Mouse (Mus musculus) ES-E14 (cell line): ENCODE data around the gene Upk1a.

Source experiments
- HCFC1 ChIP-seq: IDR thresholded peaks from 2 replicates; pipeline ENCODE4 v1.6.1; 2012; ENCODE audit warnings: low read length, inconsistent platforms, borderline replicate concordance; ENCODE audit not compliant: insufficient read depth
- MAFK ChIP-seq: IDR thresholded peaks from 2 replicates; pipeline ENCODE4 v1.6.1; 2014; ENCODE audit warnings: mild to moderate bottlenecking, low read depth, low read length, inconsistent platforms; ENCODE audit not compliant: insufficient read depth
- ZNF384 ChIP-seq: IDR thresholded peaks from 2 replicates; pipeline ENCODE4 v1.6.1; 2012; ENCODE audit warnings: low read depth, low read length, inconsistent platforms

DNA sequence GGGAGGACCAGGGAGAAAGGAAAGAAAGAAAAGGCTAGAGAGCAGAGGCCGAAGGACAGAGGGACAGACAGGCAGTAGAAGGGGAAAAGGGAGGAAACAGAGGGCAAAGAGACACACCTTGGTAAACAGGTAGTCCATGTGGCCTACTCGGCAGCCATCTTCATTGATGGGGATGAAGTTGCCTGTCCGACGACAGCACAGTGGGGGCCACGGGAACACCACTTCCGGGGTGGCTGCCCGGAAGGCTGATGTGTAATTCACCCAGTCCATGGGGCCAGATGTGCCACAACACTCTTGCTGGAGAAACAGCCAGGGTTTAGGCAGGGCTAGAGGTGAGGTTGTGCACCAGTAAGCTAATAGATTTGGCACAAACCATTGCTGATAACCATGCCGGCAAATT, 7.7 kb downstream of the Upk1a start:
- TF ChIP-seq HCFC1: no peak
- TF ChIP-seq MAFK: no peak
- no peak for TF ChIP-seq ZNF384
